Mouse (Mus musculus) kidney, embryonic 15.5 days (tissue): Measurements from ENCODE around the gene Gm42674. TPM values are rescaled to one million over a fixed set of nuclear protein-coding genes. Genes with fewer than 3 reads are reported as not detected.

Experiments
- ATAC-seq: fragments of 200-750 bp; cut with Nextera tagmentation; replicated peaks from 2 replicates; pipeline ENCODE4 v1.8.0; 2017; ENCODE audit warnings: moderate TSS enrichment; ENCODE audit not compliant: low FRiP score
- H3K27ac ChIP-seq: fragments of 300-500 bp; sonication (generic); 2 replicates; pipeline ENCODE4 v1.5.1; 2015; ENCODE audit warnings: mild to moderate bottlenecking, inconsistent platforms
- H3K27me3 ChIP-seq: fragments of 300-500 bp; sonication (generic); 2 replicates; pipeline ENCODE4 v1.6.1; 2015; ENCODE audit warnings: inconsistent platforms
- H3K36me3 ChIP-seq: fragments of 300-500 bp; sonication (generic); 2 replicates; pipeline ENCODE4 v1.6.1; 2015; ENCODE audit warnings: inconsistent platforms
- H3K4me1 ChIP-seq: fragments of 300-500 bp; sonication (generic); 2 replicates; pipeline ENCODE4 v1.6.1; 2015; ENCODE audit warnings: inconsistent platforms
- H3K4me2 ChIP-seq: fragments of 300-500 bp; sonication (generic); 2 replicates; pipeline ENCODE4 v1.6.1; 2015; ENCODE audit warnings: moderate library complexity, mild to moderate bottlenecking, inconsistent platforms
- H3K4me3 ChIP-seq: fragments of 300-500 bp; sonication (generic); replicated peaks from 2 replicates; pipeline ENCODE4 v1.5.1; 2015; ENCODE audit warnings: mild to moderate bottlenecking, inconsistent platforms
- H3K9ac ChIP-seq: fragments of 300-500 bp; sonication (generic); 2 replicates; pipeline ENCODE4 v1.6.1; 2015; ENCODE audit warnings: mild to moderate bottlenecking, inconsistent platforms
- H3K9me3 ChIP-seq: fragments of 300-500 bp; sonication (generic); replicated peaks from 2 replicates; pipeline ENCODE4 v1.6.1; 2016; ENCODE audit warnings: inconsistent platforms
- polyA plus RNA-seq: library from polyadenylated mRNA; unstranded; fragments of >200 nt; fragmentation: Nextera tagmentation; extraction: Ambion mirVana; gene quantifications from 2 replicates; pipeline ENCODE4 v1.2.1, GENCODE M21; 2015

Gene Gm42674
- polyA plus RNA-seq, 1 experiment from 2014 or later: not detected

DNA sequence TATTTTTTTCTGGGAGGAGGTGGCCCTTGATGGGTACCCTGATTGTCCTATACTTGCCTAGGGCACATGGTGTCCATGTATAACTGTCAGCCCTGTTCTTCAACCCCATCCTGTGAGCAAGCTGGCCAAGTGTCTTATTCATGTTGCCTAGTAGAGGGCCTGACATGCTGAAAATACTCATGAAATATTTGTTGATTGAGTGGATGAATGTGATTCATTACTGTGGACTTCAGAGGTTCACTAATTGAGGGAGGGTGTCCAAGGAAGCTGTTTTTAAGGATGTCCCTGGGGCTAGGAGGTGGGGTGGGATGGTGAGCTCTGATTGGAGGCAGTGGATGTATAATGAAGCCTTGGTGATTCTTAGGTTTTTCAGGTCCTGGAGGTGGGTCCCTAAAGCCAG, 52.0 kb downstream of the Gm42674 start, which contains the start of gene S100a7a:
S100a7a (plus strand) TSS at position 301 of the 400 bp plus-strand sequence.
- ATAC-seq: no peak
- peaks cover 9% of the 10 kb centered on the region; the same call in 1 of the 2 replicates for H3K27me3 ChIP-seq
- no peaks in the 10 kb centered on the region for H3K9me3 ChIP-seq
- no peaks in the 10 kb centered on the region for H3K4me1 ChIP-seq
- H3K36me3 ChIP-seq: no peaks in the 10 kb centered on the region
- H3K27ac ChIP-seq: no peak within 1 kb of the TSS
- H3K4me2 ChIP-seq: no peak within 1 kb of the TSS
- H3K4me3 ChIP-seq: no peak within 1 kb of the TSS
- H3K9ac ChIP-seq: no peak within 1 kb of the TSS

Other genes with a start within 250 kb of the Gm42674 start
- 15.4 and 17.3 TPM in 2 replicates for gene Slc27a3, start 212.0 kb upstream of the Gm42674 start, polyA plus RNA-seq
- 32.9 and 38.1 TPM in 2 replicates for gene Ints3, start 168.3 kb upstream of the Gm42674 start, polyA plus RNA-seq
- 13.6 and 16.2 TPM in 2 replicates for gene Npr1, start 136.0 kb upstream of the Gm42674 start, polyA plus RNA-seq
- 236 and 238 TPM in 2 replicates for gene Ilf2, start 125.8 kb upstream of the Gm42674 start, polyA plus RNA-seq
- 69.9 and 70.6 TPM in 2 replicates for gene Snapin, start 110.9 kb upstream of the Gm42674 start, polyA plus RNA-seq
- 149 and 152 TPM in 2 replicates for gene Chtop, start 92.4 kb upstream of the Gm42674 start, polyA plus RNA-seq
- gene S100a1, start 87.5 kb upstream of the Gm42674 start, polyA plus RNA-seq: 79.4 and 87.1 TPM in 2 replicates
- gene S100a13, start 87.5 kb upstream of the Gm42674 start, polyA plus RNA-seq: 39.8 and 40.5 TPM in 2 replicates
- 3.8 and 6.6 TPM in 2 replicates for gene S100a14, start 75.0 kb upstream of the Gm42674 start, polyA plus RNA-seq
- 190 and 192 TPM in 2 replicates for gene S100a16, start 64.7 kb upstream of the Gm42674 start, polyA plus RNA-seq
- gene S100a3, start 41.3 kb upstream of the Gm42674 start, polyA plus RNA-seq: not detected in 2 replicates
- not detected in 2 replicates for gene S100a2, start 11.7 kb upstream of the Gm42674 start, polyA plus RNA-seq
- gene S100a4, start 1.9 kb downstream of the Gm42674 start, polyA plus RNA-seq: 4.2 and 6.4 TPM in 2 replicates
- 0.46 TPM in 1 of 2 replicates, not detected in the other for gene S100a5, start 6.6 kb downstream of the Gm42674 start, polyA plus RNA-seq
- 168 and 169 TPM in 2 replicates for gene S100a6, start 11.0 kb downstream of the Gm42674 start, polyA plus RNA-seq
- 0.16 and 0.17 TPM in 2 replicates for gene S100a7a, start 52.1 kb downstream of the Gm42674 start, polyA plus RNA-seq
- gene S100a8, start 67.1 kb downstream of the Gm42674 start, polyA plus RNA-seq: 34.3 and 50.5 TPM in 2 replicates
- gene S100a9, start 93.8 kb downstream of the Gm42674 start, polyA plus RNA-seq: 19.3 and 31.5 TPM in 2 replicates
- gene Pglyrp4, start 125.0 kb downstream of the Gm42674 start, polyA plus RNA-seq: not detected in 2 replicates
- gene Gm5849, start 176.0 kb downstream of the Gm42674 start, polyA plus RNA-seq: not detected in 2 replicates